Mouse (Mus musculus): ENCODE data around the gene Scarb2. TPM values are rescaled to one million over a fixed set of nuclear protein-coding genes. Genes with fewer than 3 reads are reported as not detected.

Scarb2 gene
- polyA plus RNA-seq, 1 experiment: 62.1 TPM

- Histone ChIP-seq H3K27ac (ENCODE audit: insufficient read depth, low read length) (no peak overlapping the region), H3K36me3 (ENCODE audit: control insufficient read depth, insufficient read depth, low read length, poor library complexity, severe bottlenecking) (no peaks in the 10 kb centered on the region), H3K4me1 (ENCODE audit: control insufficient read depth, insufficient read depth, low read length) (no peaks in the 10 kb centered on the region), H3K27me3 (ENCODE audit: control insufficient read depth, insufficient read depth, low read length, poor library complexity, severe bottlenecking) (no peaks in the 10 kb centered on the region), H3K9ac (ENCODE audit: low read depth, poor library complexity, severe bottlenecking) (no peak overlapping the region), H3K9me3 (replicated peaks; ENCODE audit: control insufficient read depth, insufficient read depth, low read length, poor library complexity, severe bottlenecking) (no peaks in the 10 kb centered on the region), H3K4me3 (ENCODE audit: low read depth, low read length) (peak overlapping the region; percentile 58)
- TF ChIP-seq EP300 (IDR thresholded peaks at IDR 0.05; ENCODE audit: insufficient read depth, low read depth, low read length) (no peak), POLR2A (IDR thresholded peaks at IDR 0.05; ENCODE audit: insufficient read depth, low read length) (no peak), CTCF (IDR thresholded peaks at IDR 0.05; ENCODE audit: low read depth, low read length) (no peak)
These were observed 114.1 kb downstream of the Scarb2 start for GRCm38 (mm10) chr5:92392542-92392941.

Other genes with a start within 250 kb of the Scarb2 start
- gene Naaa, start 228.7 kb downstream of the Scarb2 start, polyA plus RNA-seq (2011; ENCODE audit: insufficient read depth, insufficient read length, low read depth, missing spikeins): 6.7 and 9.8 TPM in 2 replicates
- 80.4 and 83.8 TPM in 2 replicates for gene Sdad1, start 196.4 kb downstream of the Scarb2 start, polyA plus RNA-seq (2011; ENCODE audit: insufficient read depth, insufficient read length, low read depth, missing spikeins)
- not detected in 2 replicates for gene Cxcl9, start 178.8 kb downstream of the Scarb2 start, polyA plus RNA-seq (2011; ENCODE audit: insufficient read depth, insufficient read length, low read depth, missing spikeins)
- not detected in 2 replicates for gene Art3, start 175.0 kb downstream of the Scarb2 start, polyA plus RNA-seq (2011; ENCODE audit: insufficient read depth, insufficient read length, low read depth, missing spikeins)
- gene Cxcl10, start 157.9 kb downstream of the Scarb2 start, polyA plus RNA-seq (2011; ENCODE audit: insufficient read depth, insufficient read length, low read depth, missing spikeins): 9.3 and 11.7 TPM in 2 replicates
- gene Nup54, start 71.6 kb downstream of the Scarb2 start, polyA plus RNA-seq (2011; ENCODE audit: insufficient read depth, insufficient read length, low read depth, missing spikeins): 99.7 and 109 TPM in 2 replicates
- gene Fam47e, start 48.2 kb upstream of the Scarb2 start, polyA plus RNA-seq (2011; ENCODE audit: insufficient read depth, insufficient read length, low read depth, missing spikeins): not detected in 2 replicates
- 2.7 and 2.8 TPM in 2 replicates for gene Stbd1, start 96.2 kb upstream of the Scarb2 start, polyA plus RNA-seq (2011; ENCODE audit: insufficient read depth, insufficient read length, low read depth, missing spikeins)
- gene Ccdc158, start 168.4 kb upstream of the Scarb2 start, polyA plus RNA-seq (2011; ENCODE audit: insufficient read depth, insufficient read length, low read depth, missing spikeins): 4.7 and 5.4 TPM in 2 replicates
- gene Shroom3, start 176.6 kb upstream of the Scarb2 start, polyA plus RNA-seq (2011; ENCODE audit: insufficient read depth, insufficient read length, low read depth, missing spikeins): 49.1 and 54.2 TPM in 2 replicates

All from ES-Bruce4 (cell line).